Mouse (Mus musculus) cortical plate, adult 2 months (tissue): ENCODE measurements around the gene Exosc6.

Experiments
- CTCF ChIP-seq: fragments of 200-500 bp; IDR thresholded peaks from 2 replicates; pipeline ENCODE4 v1.5.1; 2011; ENCODE audit warnings: mild to moderate bottlenecking, control low read depth, low read length; ENCODE audit not compliant: insufficient read depth; ENCODE audit errors: extremely low read depth
- POLR2A ChIP-seq: fragments of 200-500 bp; IDR thresholded peaks from 2 replicates; pipeline ENCODE4 v1.6.1; 2011; ENCODE audit warnings: mild to moderate bottlenecking, low read length, control low read depth; ENCODE audit not compliant: insufficient read depth; ENCODE audit errors: extremely low read depth

GRCm38 (mm10) chr8:111049106-111049505 lies 7.0 kb upstream of the Exosc6 start:
- TF ChIP-seq CTCF (no peak), POLR2A (no peak)
